Mouse (Mus musculus) liver, postnatal 0 days (tissue): ENCODE measurements at regions not wholly inside any gene's neighbourhood (a gene's known extent, or its start where the extent isn't known, plus 50 kb on each side); places are given as distances from the start of the nearest gene placed in this dataset.

Experiments
- ATAC-seq: fragments of 200-750 bp; cut with Nextera tagmentation; 2 replicates; pipeline ENCODE4 v1.8.0; 2017; ENCODE audit warnings: mild to moderate bottlenecking, moderate library complexity
- DNase-seq: peaks from one replicate; pipeline ENCODE4 v3.0.0-alpha.2; 2016
- H3K27ac ChIP-seq: fragments of 300-500 bp; sonication (generic); 2 replicates; pipeline ENCODE4 v1.5.1; 2014; ENCODE audit warnings: antibody characterized with exemption, moderate library complexity, mild to moderate bottlenecking, low read depth
- H3K27me3 ChIP-seq: fragments of 300-500 bp; sonication (generic); 2 replicates; pipeline ENCODE4 v1.6.1; 2014; ENCODE audit warnings: low read length, control low read depth, mixed read lengths; ENCODE audit not compliant: insufficient read depth
- H3K36me3 ChIP-seq: fragments of 300-500 bp; sonication (generic); replicated peaks from 2 replicates; pipeline ENCODE4 v1.6.1; 2014; ENCODE audit warnings: mild to moderate bottlenecking, control low read depth, low read length, moderate library complexity, mixed read lengths; ENCODE audit not compliant: insufficient read depth
- H3K4me1 ChIP-seq: fragments of 300-500 bp; sonication (generic); 2 replicates; pipeline ENCODE4 v1.6.1; 2014; ENCODE audit warnings: antibody characterized with exemption, mild to moderate bottlenecking, control low read depth; ENCODE audit not compliant: insufficient read depth
- H3K4me2 ChIP-seq: fragments of 300-500 bp; sonication (generic); 2 replicates; pipeline ENCODE4 v1.6.1; 2014; ENCODE audit warnings: low read depth, mild to moderate bottlenecking, low read length, moderate library complexity, mixed read lengths
- H3K4me3 ChIP-seq: fragments of 300-500 bp; sonication (generic); 2 replicates; pipeline ENCODE4 v1.5.1; 2014; ENCODE audit warnings: low read depth, low read length
- H3K9ac ChIP-seq: fragments of 300-500 bp; sonication (generic); replicated peaks from 2 replicates; pipeline ENCODE4 v1.6.1; 2014; ENCODE audit warnings: mild to moderate bottlenecking, moderate library complexity
- H3K9me3 ChIP-seq: fragments of 300-500 bp; sonication (generic); 2 replicates; pipeline ENCODE4 v1.6.1; 2016; ENCODE audit warnings: mild to moderate bottlenecking, control low read depth, low read length, mixed read lengths
- CTCF ChIP-seq: sonication (generic); IDR thresholded peaks from 2 replicates; pipeline ENCODE4 v1.5.1; 2016; ENCODE audit warnings: antibody characterized with exemption, low read depth
- EP300 ChIP-seq: IDR thresholded peaks from 2 replicates; pipeline ENCODE4 v1.6.1; 2016; ENCODE audit warnings: antibody characterized with exemption, low read depth, mild to moderate bottlenecking
- WGBS: fragments of 180-500 bp; shearing (Covaris S2); extraction: QIAGEN DNeasy Blood & Tissue Kit; methylation state at CpG from one replicate; pipeline ENCODE4 v1.1.7; 2014; ENCODE audit not compliant: insufficient replicate concordance; 5-methylcytosine and 5-hydroxymethylcytosine counted together

- Histone ChIP-seq H3K4me3 (no peak overlapping the region), H3K9ac (no peak overlapping the region), H3K27me3 (no peaks in the 10 kb centered on the region), H3K4me2 (no peak overlapping the region), H3K36me3 (no peaks in the 10 kb centered on the region), H3K27ac (no peak overlapping the region), H3K4me1 (peaks cover 11% of the 10 kb centered on the region), H3K9me3 (no peaks in the 10 kb centered on the region)
- 86% methylated on average over 7 of the region's 7 CpGs for WGBS
- DNase-seq (no peak), ATAC-seq (no peak)
- TF ChIP-seq CTCF (no peak), EP300 (no peak)
These were observed 72.6 kb upstream of the Armc2 start for GRCm38 (mm10) chr10:42090806-42091205.

GRCm38 (mm10) chr10:42090147-42090546 lies 71.9 kb upstream of the Armc2 start:
- WGBS: 62% methylated on average over 3 of the region's 3 CpGs
- TF ChIP-seq EP300 (no peak), CTCF (no peak)
- H3K9ac ChIP-seq: no peak overlapping the region
- no peak overlapping the region for H3K4me3 ChIP-seq
- H3K27ac ChIP-seq: no peak overlapping the region
- H3K36me3 ChIP-seq: no peaks in the 10 kb centered on the region
- no peak for ATAC-seq
- H3K27me3 ChIP-seq: no peaks in the 10 kb centered on the region
- no peak overlapping the region for H3K4me2 ChIP-seq
- DNase-seq: no peak
- peaks cover 11% of the 10 kb centered on the region for H3K4me1 ChIP-seq
- H3K9me3 ChIP-seq: peaks cover 5% of the 10 kb centered on the region; the same call in 1 of the 2 replicates

- Histone ChIP-seq H3K36me3 (no peaks in the 10 kb centered on the region), H3K4me1 (peaks cover 11% of the 10 kb centered on the region), H3K27ac (no peak overlapping the region), H3K4me3 (no peak overlapping the region), H3K27me3 (no peaks in the 10 kb centered on the region), H3K4me2 (no peak overlapping the region), H3K9ac (no peak overlapping the region), H3K9me3 (peaks cover 5% of the 10 kb centered on the region; the same call in 1 of the 2 replicates)
- WGBS: 74% methylated on average over 5 of the region's 5 CpGs
- TF ChIP-seq EP300: no peak
- no peak for TF ChIP-seq CTCF
- ATAC-seq (no peak), DNase-seq (no peak)
These were observed 71.4 kb upstream of the Armc2 start for GRCm38 (mm10) chr10:42089686-42090085.

- DNase-seq: peak; percentile 56
- Histone ChIP-seq H3K27me3 (no peaks in the 10 kb centered on the region), H3K4me2 (peak overlapping the region; percentile 29; the same call in 1 of the 2 replicates), H3K4me1 (peaks cover 11% of the 10 kb centered on the region), H3K4me3 (no peak overlapping the region), H3K9ac (no peak overlapping the region), H3K27ac (no peak overlapping the region), H3K9me3 (peaks cover 5% of the 10 kb centered on the region; the same call in 1 of the 2 replicates), H3K36me3 (no peaks in the 10 kb centered on the region)
- ATAC-seq: peak; percentile 47; the same call in 1 of the 2 replicates
- TF ChIP-seq EP300 (no peak), CTCF (no peak)
- WGBS: 7% methylated on average over 3 of the region's 3 CpGs
These were observed 71.0 kb upstream of the Armc2 start for GRCm38 (mm10) chr10:42089235-42089625.

GRCm38 (mm10) chr10:42088570-42089234 lies 70.5 kb upstream of the Armc2 start:
- no peak overlapping the region for H3K9ac ChIP-seq
- H3K9me3 ChIP-seq: peaks cover 5% of the 10 kb centered on the region; the same call in 1 of the 2 replicates
- H3K4me1 ChIP-seq: peaks cover 11% of the 10 kb centered on the region
- DNase-seq (no peak), ATAC-seq (no peak)
- no peaks in the 10 kb centered on the region for H3K27me3 ChIP-seq
- WGBS: 46% methylated on average over 14 of the region's 14 CpGs
- peak overlapping the region; percentile 29; the same call in 1 of the 2 replicates for H3K4me2 ChIP-seq
- H3K4me3 ChIP-seq: no peak overlapping the region
- TF ChIP-seq EP300: no peak
- TF ChIP-seq CTCF: no peak
- no peaks in the 10 kb centered on the region for H3K36me3 ChIP-seq
- H3K27ac ChIP-seq: no peak overlapping the region; the same call in 1 of the 2 replicates

DNA sequence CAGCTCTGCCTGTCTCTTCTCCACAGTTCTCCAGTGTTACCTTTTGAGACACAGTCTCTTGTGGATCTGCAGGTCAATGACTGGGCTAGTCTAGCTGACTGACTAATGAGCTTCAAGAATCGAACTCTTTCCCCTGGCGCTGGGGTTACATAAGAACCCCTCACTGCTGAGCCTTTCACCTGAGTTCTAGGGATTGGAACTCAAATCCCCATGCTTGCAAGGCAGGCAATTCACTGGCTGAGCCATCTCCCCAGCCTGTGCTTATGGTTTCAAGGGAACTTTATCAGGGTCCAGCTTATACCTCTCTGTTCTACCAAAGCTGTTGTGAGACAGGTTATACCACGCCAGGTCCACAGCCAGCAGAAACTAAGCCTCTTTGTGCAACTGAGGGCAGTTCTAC lies 69.7 kb upstream of the Armc2 start:
- no peak for DNase-seq
- H3K9me3 ChIP-seq: peaks cover 5% of the 10 kb centered on the region; the same call in 1 of the 2 replicates
- peaks cover 11% of the 10 kb centered on the region for H3K4me1 ChIP-seq
- H3K9ac ChIP-seq: no peak overlapping the region
- H3K27me3 ChIP-seq: no peaks in the 10 kb centered on the region
- no peak overlapping the region for H3K4me3 ChIP-seq
- H3K36me3 ChIP-seq: no peaks in the 10 kb centered on the region
- TF ChIP-seq CTCF (no peak), EP300 (no peak)
- WGBS: 90% methylated on average over 3 of the region's 3 CpGs
- ATAC-seq: no peak
- no peak overlapping the region for H3K4me2 ChIP-seq
- H3K27ac ChIP-seq: no peak overlapping the region
